Mouse (Mus musculus) CH12.LX (cell line): ENCODE measurements at regions not wholly inside any gene's neighbourhood (a gene's known extent, or its start where the extent isn't known, plus 50 kb on each side); places are given as distances from the start of the nearest gene placed in this dataset.

Experiments
- CTCF ChIP-seq, 2 experiments: IDR thresholded peaks in 1 of 2; conservative IDR thresholded peaks in 1 of 2; 2 replicates each; pipeline ENCODE4 v1.5.1; 2011 to 2012; ENCODE audit warnings: low read depth in 2 of 2, low read length in 2 of 2, improper control_type of control experiment in 1 of 2, inconsistent platforms in 1 of 2, mild to moderate bottlenecking in 1 of 2, moderate library complexity in 1 of 2
- EP300 ChIP-seq: IDR thresholded peaks from 2 replicates; pipeline ENCODE4 v1.6.1; 2011; ENCODE audit warnings: low read length, improper control_type of control experiment
- NELFE ChIP-seq: IDR thresholded peaks from 2 replicates; pipeline ENCODE4 v1.6.1; 2011; ENCODE audit warnings: low read depth, low read length, improper control_type of control experiment
- ZC3H11A ChIP-seq: IDR thresholded peaks from 2 replicates; pipeline ENCODE4 v1.6.1; 2012; ENCODE audit warnings: low read depth, mild to moderate bottlenecking, inconsistent platforms, low read length, improper control_type of control experiment
- ZMIZ1 ChIP-seq: IDR thresholded peaks from 2 replicates; pipeline ENCODE4 v1.6.1; 2012; ENCODE audit warnings: low read depth, mild to moderate bottlenecking, inconsistent platforms, low read length, improper control_type of control experiment

- TF ChIP-seq CTCF (conservative IDR thresholded peaks at IDR 0.05 in 1 of 2, IDR thresholded peaks at IDR 0.05 in 1 of 2; ENCODE audit: low read depth in 2 of 2, low read length in 2 of 2), result no peak
- no peak for TF ChIP-seq ZMIZ1
- TF ChIP-seq EP300, result no peak
- no peak for TF ChIP-seq NELFE
- TF ChIP-seq ZC3H11A, result no peak
Measured at GRCm38 (mm10) chr2:168841713-168842045, 73.9 kb upstream of the Sall4 start.
